Mouse (Mus musculus) liver, embryonic 11.5 days (tissue): Measurements from ENCODE around the gene Stau1. TPM values are rescaled to one million over a fixed set of nuclear protein-coding genes. Genes with fewer than 3 reads are reported as not detected.

Experiments used
- ATAC-seq: fragments of 200-750 bp; cut with Nextera tagmentation; replicated peaks from 2 replicates; pipeline ENCODE4 v1.8.0; 2017; ENCODE audit warnings: moderate number of reproducible peaks, mild to moderate bottlenecking, moderate TSS enrichment, moderate library complexity; ENCODE audit not compliant: low FRiP score
- DNase-seq: peaks from one replicate; pipeline ENCODE4 v3.0.0-alpha.2; 2017; ENCODE audit warnings: low spot score
- H3K27ac ChIP-seq: fragments of 300-500 bp; sonication (generic); 2 replicates; pipeline ENCODE4 v1.5.1; 2014; ENCODE audit warnings: mild to moderate bottlenecking, low read depth, low read length, control low read depth
- H3K27me3 ChIP-seq: fragments of 300-500 bp; sonication (generic); replicated peaks from 2 replicates; pipeline ENCODE4 v1.6.1; 2014; ENCODE audit warnings: low read length, mixed read lengths; ENCODE audit not compliant: control insufficient read depth, insufficient read depth
- H3K36me3 ChIP-seq: fragments of 300-500 bp; sonication (generic); 2 replicates; pipeline ENCODE4 v1.6.1; 2014; ENCODE audit warnings: mild to moderate bottlenecking, low read length, moderate library complexity, mixed read lengths; ENCODE audit not compliant: control insufficient read depth, insufficient read depth
- H3K4me1 ChIP-seq: fragments of 300-500 bp; sonication (generic); replicated peaks from 2 replicates; pipeline ENCODE4 v1.6.1; 2014; ENCODE audit warnings: low read length, mixed read lengths; ENCODE audit not compliant: control insufficient read depth, insufficient read depth
- H3K4me2 ChIP-seq: fragments of 300-500 bp; sonication (generic); 2 replicates; pipeline ENCODE4 v1.6.1; 2014; ENCODE audit warnings: mild to moderate bottlenecking, control low read depth, moderate library complexity
- H3K4me3 ChIP-seq: fragments of 300-500 bp; sonication (generic); 2 replicates; pipeline ENCODE4 v1.5.1; 2014; ENCODE audit warnings: low read depth, low read length, control low read depth
- H3K9ac ChIP-seq: fragments of 300-500 bp; sonication (generic); 2 replicates; pipeline ENCODE4 v1.6.1; 2014; ENCODE audit warnings: low read depth, low read length, control low read depth
- H3K9me3 ChIP-seq: fragments of 300-500 bp; sonication (generic); 2 replicates; pipeline ENCODE4 v1.6.1; 2016; ENCODE audit warnings: low read length, inconsistent platforms, mixed read lengths; ENCODE audit not compliant: control insufficient read depth
- WGBS: fragments of 180-500 bp; shearing (Covaris S2); extraction: QIAGEN DNeasy Blood & Tissue Kit; methylation state at CpG from one replicate; pipeline ENCODE4 v1.1.7; 2014; 5-methylcytosine and 5-hydroxymethylcytosine counted together
- polyA plus RNA-seq: library from polyadenylated mRNA; unstranded; fragments of >200 nt; fragmentation: Nextera tagmentation; extraction: Ambion mirVana; gene quantifications from 2 replicates; pipeline ENCODE4 v1.2.1, GENCODE M21; 2014

The Stau1 gene
- polyA plus RNA-seq, 1 experiment from 2014 or later = 59.5 TPM

- WGBS = 36% methylated on average over 3 of the region's 3 CpGs
- H3K27me3 ChIP-seq = no peaks in the 10 kb centered on the region
- no peaks in the 10 kb centered on the region; the same call in 1 of the 2 replicates for H3K36me3 ChIP-seq
- no peak overlapping the region for H3K4me3 ChIP-seq
- peak overlapping the region; percentile 34 for H3K4me2 ChIP-seq
- peak overlapping the region; percentile 49 for H3K9ac ChIP-seq
- peaks cover 36% of the 10 kb centered on the region for H3K4me1 ChIP-seq
- ATAC-seq (0 out of 2 replicates have a peak, but pooled peaks have one; percentile 23), DNase-seq (no peak)
- no peaks in the 10 kb centered on the region for H3K9me3 ChIP-seq
- peak overlapping the region; percentile 53 for H3K27ac ChIP-seq
Observed at GRCm38 (mm10) chr2:166977490-166977889, 18.6 kb downstream of the Stau1 start.

DNA sequence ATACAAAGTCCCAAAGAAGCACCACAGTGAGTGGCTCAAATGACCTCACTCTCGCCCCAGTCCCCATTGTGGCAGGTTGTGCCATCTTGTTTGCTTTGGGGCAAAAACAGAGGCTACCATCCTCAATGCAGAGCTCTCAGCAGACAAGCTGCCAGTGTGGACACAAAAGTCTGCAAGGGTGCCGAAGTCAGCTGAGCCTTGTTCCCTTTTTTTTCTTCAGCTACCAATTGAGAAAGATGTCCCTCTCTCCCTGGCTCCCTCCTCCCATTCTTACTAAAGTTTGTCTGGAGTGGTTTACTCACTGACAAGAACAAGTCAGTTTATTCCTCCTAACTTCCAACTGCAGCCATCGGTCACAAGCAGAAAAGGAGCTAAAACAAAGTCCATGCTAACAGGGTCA, 19.7 kb downstream of the Stau1 start:
- no peaks in the 10 kb centered on the region for H3K27me3 ChIP-seq
- no peaks in the 10 kb centered on the region for H3K9me3 ChIP-seq
- ATAC-seq (no peak), DNase-seq (no peak)
- H3K4me2 ChIP-seq = peak overlapping the region; percentile 37
- no peaks in the 10 kb centered on the region; the same call in 1 of the 2 replicates for H3K36me3 ChIP-seq
- WGBS = 53% methylated on average over 3 of the region's 3 CpGs
- peak overlapping the region; percentile 67 for H3K27ac ChIP-seq
- no peak overlapping the region for H3K9ac ChIP-seq
- H3K4me1 ChIP-seq = peaks cover 36% of the 10 kb centered on the region
- no peak overlapping the region for H3K4me3 ChIP-seq

- ATAC-seq (no peak), DNase-seq (no peak)
- H3K9me3 ChIP-seq = no peaks in the 10 kb centered on the region
- no peaks in the 10 kb centered on the region; the same call in 1 of the 2 replicates for H3K36me3 ChIP-seq
- peak overlapping the region; percentile 45; the same call in 1 of the 2 replicates for H3K27ac ChIP-seq
- no peak overlapping the region for H3K4me2 ChIP-seq
- no peak overlapping the region for H3K9ac ChIP-seq
- no peaks in the 10 kb centered on the region for H3K27me3 ChIP-seq
- no peak overlapping the region for H3K4me3 ChIP-seq
- WGBS = 65% methylated on average over 6 of the region's 6 CpGs
- peaks cover 34% of the 10 kb centered on the region for H3K4me1 ChIP-seq
Observed at GRCm38 (mm10) chr2:166974177-166974872, 21.8 kb downstream of the Stau1 start.

DNA sequence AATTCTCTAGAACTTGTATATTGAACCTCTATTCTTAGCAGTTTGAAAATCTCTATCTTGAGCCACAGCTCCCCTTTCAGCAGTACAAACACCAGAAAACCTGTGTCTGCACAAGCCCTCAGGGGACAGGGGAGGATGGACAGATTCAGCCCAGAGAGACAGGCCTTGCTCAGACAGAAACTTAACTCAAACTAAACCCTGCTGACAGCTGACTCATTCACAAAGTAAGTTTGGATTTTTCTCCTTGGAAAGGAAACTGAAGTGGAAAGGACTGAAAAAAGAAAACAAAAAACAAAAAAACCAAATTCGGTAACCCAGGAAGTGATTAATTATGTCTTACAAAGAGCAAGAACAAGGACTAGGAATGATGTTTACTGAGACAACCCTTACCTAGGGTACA, 22.9 kb downstream of the Stau1 start:
- DNase-seq = no peak
- 74% methylated on average over 1 of the region's 1 CpGs for WGBS
- Histone ChIP-seq H3K4me1 (peaks cover 34% of the 10 kb centered on the region), H3K4me3 (no peak overlapping the region), H3K4me2 (no peak overlapping the region), H3K9me3 (no peaks in the 10 kb centered on the region), H3K27ac (no peak overlapping the region), H3K27me3 (no peaks in the 10 kb centered on the region), H3K36me3 (no peaks in the 10 kb centered on the region; the same call in 1 of the 2 replicates), H3K9ac (no peak overlapping the region)
- ATAC-seq = no peak

GRCm38 (mm10) chr2:166964773-166965172, 31.3 kb downstream of the Stau1 start:
- Histone ChIP-seq H3K4me3 (no peak overlapping the region), H3K27ac (no peak overlapping the region), H3K36me3 (0 out of 2 replicates have a peak, but pooled peaks cover 6% of the 10 kb centered on the region), H3K4me1 (peaks cover 2% of the 10 kb centered on the region; the same call in 1 of the 2 replicates), H3K9ac (no peak overlapping the region), H3K27me3 (no peaks in the 10 kb centered on the region), H3K4me2 (no peak overlapping the region), H3K9me3 (no peaks in the 10 kb centered on the region)
- WGBS = 76% methylated on average over 2 of the region's 2 CpGs
- DNase-seq (no peak), ATAC-seq (no peak)

GRCm38 (mm10) chr2:166963257-166963656, 32.8 kb downstream of the Stau1 start:
- Histone ChIP-seq H3K9me3 (no peaks in the 10 kb centered on the region), H3K27me3 (no peaks in the 10 kb centered on the region), H3K4me2 (no peak overlapping the region), H3K27ac (no peak overlapping the region), H3K36me3 (0 out of 2 replicates have a peak, but pooled peaks cover 6% of the 10 kb centered on the region), H3K4me1 (0 out of 2 replicates have a peak, but pooled peaks cover 2% of the 10 kb centered on the region), H3K4me3 (no peak overlapping the region), H3K9ac (no peak overlapping the region)
- DNase-seq (no peak), ATAC-seq (no peak)
- WGBS = 79% methylated on average over 8 of the region's 8 CpGs

- Histone ChIP-seq H3K9ac (no peak overlapping the region), H3K4me3 (no peak overlapping the region), H3K27ac (no peak overlapping the region), H3K27me3 (no peaks in the 10 kb centered on the region), H3K36me3 (0 out of 2 replicates have a peak, but pooled peaks cover 6% of the 10 kb centered on the region), H3K4me2 (no peak overlapping the region), H3K9me3 (no peaks in the 10 kb centered on the region), H3K4me1 (0 out of 2 replicates have a peak, but pooled peaks cover 2% of the 10 kb centered on the region)
- DNase-seq = no peak
- no peak for ATAC-seq
- 85% methylated on average over 8 of the region's 8 CpGs for WGBS
Observed at GRCm38 (mm10) chr2:166960648-166961330, 35.3 kb downstream of the Stau1 start.

DNA sequence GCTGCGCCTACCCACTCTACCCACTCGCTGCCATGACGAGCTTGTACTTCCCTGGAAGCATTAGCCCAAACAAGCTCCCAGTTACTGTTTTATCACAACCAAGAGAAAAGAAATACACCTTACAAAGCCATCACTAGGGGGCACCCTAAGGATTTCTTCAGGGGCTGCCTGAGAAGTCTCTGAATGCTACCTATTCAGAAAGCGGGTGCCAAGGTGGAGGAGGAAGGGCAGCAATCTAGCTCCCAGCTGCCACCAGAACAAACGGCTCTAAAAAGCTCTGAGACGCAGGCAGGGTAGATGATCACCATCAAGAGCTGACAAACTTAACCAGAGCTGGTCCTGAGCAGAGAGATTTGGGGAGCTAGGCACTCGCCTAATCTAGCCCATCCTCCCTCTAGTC, 39.3 kb downstream of the Stau1 start:
- Histone ChIP-seq H3K27ac (no peak overlapping the region), H3K9ac (no peak overlapping the region), H3K27me3 (no peaks in the 10 kb centered on the region), H3K9me3 (no peaks in the 10 kb centered on the region), H3K4me2 (no peak overlapping the region), H3K36me3 (peaks cover 13% of the 10 kb centered on the region), H3K4me3 (no peak overlapping the region), H3K4me1 (no peaks in the 10 kb centered on the region)
- 65% methylated on average over 7 of the region's 7 CpGs for WGBS
- ATAC-seq = 0 out of 2 replicates have a peak, but pooled peaks have one; percentile 39
- no peak for DNase-seq
